Mouse (Mus musculus) c-Kit-positive CD71-negative TER-119-negative erythroid progenitor cells, embryonic 14.5 days (primary cell): ENCODE measurements around the gene 1700010I14Rik.

ENCODE experiments used
- DNase-seq: peaks from one replicate; pipeline ENCODE4 v3.0.0-alpha.2; 2013; ENCODE audit warnings: low read depth

Gene 1700010I14Rik

GRCm38 (mm10) chr17:9030181-9030580 lies 42.0 kb downstream of the 1700010I14Rik start:
- no peak for DNase-seq

- DNase-seq: peak; percentile 61
Measured at GRCm38 (mm10) chr17:9031241-9032141, 43.4 kb downstream of the 1700010I14Rik start.

GRCm38 (mm10) chr17:9032362-9033044 lies 44.4 kb downstream of the 1700010I14Rik start:
- DNase-seq: no peak

- DNase-seq: no peak
Measured at GRCm38 (mm10) chr17:9033511-9033910, 45.4 kb downstream of the 1700010I14Rik start.

- no peak for DNase-seq
Measured at GRCm38 (mm10) chr17:9035561-9036348, 47.6 kb downstream of the 1700010I14Rik start.

GRCm38 (mm10) chr17:9042723-9043122 lies 54.6 kb downstream of the 1700010I14Rik start:
- peak; percentile 42 for DNase-seq

GRCm38 (mm10) chr17:9052441-9052980 lies 64.4 kb downstream of the 1700010I14Rik start:
- DNase-seq: no peak

GRCm38 (mm10) chr17:9059360-9059932 lies 71.3 kb downstream of the 1700010I14Rik start:
- no peak for DNase-seq
